Mouse (Mus musculus): ENCODE measurements around the gene Usp44. TPM values are rescaled to one million over a fixed set of nuclear protein-coding genes. Genes with fewer than 3 reads are reported as not detected.

The Usp44 gene
- total RNA-seq, 2 experiments from 2014 or later, result not detected

DNA sequence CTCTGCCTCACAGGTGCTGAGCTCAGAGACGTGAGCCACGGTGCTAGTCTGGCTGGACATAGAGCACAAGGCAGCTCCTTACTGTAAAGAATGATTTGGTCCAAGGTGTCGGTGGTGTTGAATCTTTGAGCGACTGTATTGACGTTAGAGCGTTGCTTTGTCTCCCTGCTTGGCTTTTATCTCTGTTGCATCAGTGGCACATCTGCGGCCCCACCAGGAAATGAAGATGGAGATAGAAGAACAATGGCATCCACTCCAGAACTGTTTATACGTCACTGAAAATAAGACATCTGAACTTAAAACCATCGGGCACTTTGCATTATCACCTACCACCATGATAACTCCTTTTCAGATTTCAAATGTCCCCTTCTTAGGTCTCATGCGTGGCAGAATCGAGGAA is 68.6 kb downstream of the Usp44 start:
- no peak for ATAC-seq (replicated peaks; ENCODE audit: low FRiP score, poor library complexity, severe bottlenecking)

DNA sequence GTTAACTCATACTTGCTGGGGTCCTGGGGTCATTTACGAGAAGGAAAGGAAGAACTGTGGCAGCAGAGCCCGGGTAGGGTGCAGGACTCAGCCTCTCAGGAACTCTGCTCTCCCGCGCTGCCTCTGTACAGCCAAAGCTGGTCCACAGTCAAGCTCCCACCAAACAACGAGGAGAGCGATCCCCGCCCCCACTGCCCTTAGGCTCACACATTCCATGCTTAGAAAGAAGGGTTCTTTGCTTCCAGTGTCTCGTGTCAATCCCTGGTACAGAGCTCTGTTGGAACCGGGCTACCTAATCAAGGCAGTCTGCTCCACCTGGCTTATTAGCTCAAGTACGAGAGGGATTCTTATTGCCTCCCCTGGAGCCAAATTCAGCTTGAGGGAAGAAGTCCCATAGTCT is 76.0 kb downstream of the Usp44 start:
- ATAC-seq (replicated peaks; ENCODE audit: low FRiP score, poor library complexity, severe bottlenecking), result no peak

Other genes with a start within 250 kb of the Usp44 start
- gene Snrpf, start 241.8 kb upstream of the Usp44 start, total RNA-seq (2015; ENCODE audit: low replicate concordance), result 36.8 and 37.9 TPM in 2 replicates
- 25.2 and 64.4 TPM in 2 replicates for gene Snrpf, start 241.8 kb upstream of the Usp44 start, total RNA-seq (2017; ENCODE audit: low replicate concordance)
- 8.8 and 13.0 TPM in 2 replicates for gene Ntn4, start 190.9 kb upstream of the Usp44 start, total RNA-seq (2015; ENCODE audit: low replicate concordance)
- 12.6 and 16.9 TPM in 2 replicates for gene Ntn4, start 190.9 kb upstream of the Usp44 start, total RNA-seq (2017; ENCODE audit: low replicate concordance)
- 2,780 and 3,362 TPM in 2 replicates for gene Metap2, start 65.5 kb downstream of the Usp44 start, total RNA-seq (2015; ENCODE audit: low replicate concordance)
- 4,625 and 6,978 TPM in 2 replicates for gene Metap2, start 65.5 kb downstream of the Usp44 start, total RNA-seq (2017; ENCODE audit: low replicate concordance)
- gene Vezt, start 204.3 kb downstream of the Usp44 start, total RNA-seq (2015; ENCODE audit: low replicate concordance), result 12.3 and 25.6 TPM in 2 replicates
- gene Vezt, start 204.3 kb downstream of the Usp44 start, total RNA-seq (2017; ENCODE audit: low replicate concordance), result 19.5 and 20.9 TPM in 2 replicates
- gene Fgd6, start 204.4 kb downstream of the Usp44 start, total RNA-seq (2015; ENCODE audit: low replicate concordance), result 7.5 and 9.2 TPM in 2 replicates
- 8.8 and 9.1 TPM in 2 replicates for gene Fgd6, start 204.4 kb downstream of the Usp44 start, total RNA-seq (2017; ENCODE audit: low replicate concordance)